Comparison of ENCODE assay signal across 23 mouse cellular contexts in genomic region chr1:92343161-92343598, GRCm38 (mm10).
A peak's percentile ranks its signal among the peaks of the same experiment; 100 is the strongest.
DNase-seq lines count a peak whose midpoint lies in the region; ATAC-seq and TF ChIP-seq lines count a peak whose summit lies in the region.
"Had no signal": no experiment of that assay in that cellular context is flagged by ENCODE, and none has a peak within 500 bp of the region (broad histone marks: within the 10 kb centered on the region; RNA-seq: fewer than 3 reads in every experiment).

No protein-coding gene starts in this region.

- no peak for TF ChIP-seq EP300 in heart, postnatal 0 days (IDR thresholded peaks at IDR 0.05; ENCODE audit: low read depth)

- DNase-seq in gastrocnemius, adult 18-20 months (ENCODE audit: low spot score), result peak; percentile 72
- DNase-seq in gastrocnemius, postnatal 14 days, result no peak
- DNase-seq in urinary bladder, adult 2 months (ENCODE audit: low spot score), result peak; percentile 10
- no peak for DNase-seq in urinary bladder, adult 18-20 months (ENCODE audit: low spot score in 2 of 2)
- DNase-seq in heart, postnatal 0 days (ENCODE audit: low spot score), result no peak
- peak; percentile 84 for DNase-seq in skeletal muscle tissue, adult 2 months (ENCODE audit: low read depth, low spot score)
- no peak for DNase-seq in frontal cortex, postnatal 10 days (ENCODE audit: low spot score in 2 of 2)
- DNase-seq in layer of hippocampus, adult 2 months (ENCODE audit: low spot score in 2 of 2), result no peak
- DNase-seq: adrenal gland, postnatal 10 days; cerebellum, adult 2 months; cerebellum, postnatal 25 days; kidney, adult 11 months; kidney, postnatal 36 days; thymus, postnatal 25 days had no signal

- no peak overlapping the region for H3K4me2 ChIP-seq in heart, postnatal 0 days (ENCODE audit: low read depth, low read length)
- H3K4me2 ChIP-seq: embryonic facial prominence, embryonic 12.5 days; hindbrain, embryonic 12.5 days; kidney, embryonic 15.5 days; limb, embryonic 15.5 days; liver, embryonic 15.5 days; midbrain, embryonic 11.5 days; stomach, embryonic 15.5 days had no signal

- ATAC-seq in heart, postnatal 0 days (ENCODE audit: insufficient read depth, low read depth), result peak; percentile 45
- ATAC-seq: forebrain, embryonic 14.5 days had no signal

- no peaks in the 10 kb centered on the region for H3K36me3 ChIP-seq in heart, postnatal 0 days (replicated peaks; ENCODE audit: control insufficient read depth, insufficient read depth, low read length)
- H3K36me3 ChIP-seq: embryonic facial prominence, embryonic 12.5 days; hindbrain, embryonic 12.5 days; kidney, embryonic 15.5 days; limb, embryonic 15.5 days; liver, embryonic 15.5 days; stomach, embryonic 15.5 days had no signal

- no peak for TF ChIP-seq CTCF in heart, postnatal 0 days (IDR thresholded peaks at IDR 0.05; ENCODE audit: low read depth)
- no peak for TF ChIP-seq CTCF in layer of hippocampus, adult 2 months (conservative IDR thresholded peaks at IDR 0.05)

- no peaks in the 10 kb centered on the region; the same call in 1 of the 2 replicates for H3K9me3 ChIP-seq in heart, postnatal 0 days (replicated peaks; ENCODE audit: control insufficient read depth, low read length)
- H3K9me3 ChIP-seq: embryonic facial prominence, embryonic 12.5 days; hindbrain, embryonic 12.5 days; kidney, embryonic 15.5 days; limb, embryonic 15.5 days; liver, embryonic 15.5 days; stomach, embryonic 15.5 days had no signal

- WGBS in heart, postnatal 0 days, result 65% methylated on average over 5 of the region's 5 CpGs

- no peaks in the 10 kb centered on the region for H3K27me3 ChIP-seq in heart, postnatal 0 days (ENCODE audit: control insufficient read depth, insufficient read depth, low read length)
- H3K27me3 ChIP-seq: embryonic facial prominence, embryonic 12.5 days; kidney, embryonic 15.5 days; limb, embryonic 15.5 days; liver, embryonic 15.5 days; stomach, embryonic 15.5 days had no signal

- H3K4me3 ChIP-seq in heart, postnatal 0 days (ENCODE audit: low read depth, low read length), result no peak overlapping the region
- no peak overlapping the region for H3K4me3 ChIP-seq in layer of hippocampus, adult 2 months
- H3K4me3 ChIP-seq: embryonic facial prominence, embryonic 12.5 days; hindbrain, embryonic 12.5 days; kidney, embryonic 15.5 days; limb, embryonic 15.5 days; liver, embryonic 15.5 days; stomach, embryonic 15.5 days had no signal

- H3K27ac ChIP-seq in heart, postnatal 0 days (ENCODE audit: low read depth), result peak overlapping the region; percentile 23
- H3K27ac ChIP-seq in layer of hippocampus, adult 2 months, result no peak overlapping the region
- H3K27ac ChIP-seq: embryonic facial prominence, embryonic 12.5 days; hindbrain, embryonic 12.5 days; kidney, embryonic 15.5 days; limb, embryonic 15.5 days; liver, embryonic 15.5 days; macrophage; stomach, embryonic 15.5 days had no signal

- H3K9ac ChIP-seq in heart, postnatal 0 days (replicated peaks; ENCODE audit: low read depth, low read length), result no peak overlapping the region
- H3K9ac ChIP-seq: embryonic facial prominence, embryonic 12.5 days; hindbrain, embryonic 12.5 days; kidney, embryonic 15.5 days; limb, embryonic 15.5 days; liver, embryonic 15.5 days; stomach, embryonic 15.5 days had no signal

- peaks cover 36% of the 10 kb centered on the region for H3K4me1 ChIP-seq in heart, postnatal 0 days (ENCODE audit: control insufficient read depth, insufficient read depth)
- H3K4me1 ChIP-seq: embryonic facial prominence, embryonic 12.5 days; kidney, embryonic 15.5 days; liver, embryonic 15.5 days; stomach, embryonic 15.5 days had no signal

- intact Hi-C loops in gastrocnemius, postnatal 14 days (cut with DNase I; ENCODE audit: low total_unique reads), result no loop called here

Comparison
In these comparisons a context has a peak if more than half of its experiments do, and no peak if none do; other contexts are left out.
1. DNase-seq: peak in gastrocnemius, adult 18-20 months (single experiment), urinary bladder, adult 2 months (single experiment) and skeletal muscle tissue, adult 2 months (single experiment); none in gastrocnemius, postnatal 14 days (single experiment), urinary bladder, adult 18-20 months (0 of 2), heart, postnatal 0 days (single experiment), frontal cortex, postnatal 10 days (0 of 2) and layer of hippocampus, adult 2 months (0 of 2).